Mouse (Mus musculus) adrenal gland, postnatal 4 days (tissue): ENCODE measurements at regions not wholly inside any gene's neighbourhood (a gene's known extent, or its start where the extent isn't known, plus 50 kb on each side); places are given as distances from the start of the nearest gene placed in this dataset.

Source experiments
- DNase-seq, 2 experiments: peaks; one replicate each; pipeline ENCODE4 v3.0.0; 2021 to 2022; ENCODE audit warnings: low spot score in 2 of 2, mixed read lengths in 2 of 2

DNA sequence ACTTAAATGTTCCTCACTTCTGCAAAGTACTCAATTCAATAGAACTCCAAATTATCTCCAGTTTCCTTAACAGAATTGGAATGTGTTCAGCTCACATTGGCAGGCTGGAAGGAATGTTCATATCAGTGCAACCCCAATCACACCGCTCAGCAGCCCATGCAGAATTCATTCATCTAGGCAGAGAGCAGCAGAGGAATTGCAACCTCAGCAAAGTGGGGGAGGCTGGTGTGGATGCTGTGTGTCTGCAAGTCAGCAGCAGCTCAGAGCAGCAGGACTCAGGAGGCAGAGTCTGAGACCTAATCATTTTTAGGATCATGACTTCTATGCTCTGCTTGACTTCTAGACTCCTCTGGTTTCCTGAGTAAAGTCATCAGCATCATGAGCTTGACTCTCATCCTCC, 100.7 kb upstream of the Chrna7 start:
- DNase-seq = no peak

DNA sequence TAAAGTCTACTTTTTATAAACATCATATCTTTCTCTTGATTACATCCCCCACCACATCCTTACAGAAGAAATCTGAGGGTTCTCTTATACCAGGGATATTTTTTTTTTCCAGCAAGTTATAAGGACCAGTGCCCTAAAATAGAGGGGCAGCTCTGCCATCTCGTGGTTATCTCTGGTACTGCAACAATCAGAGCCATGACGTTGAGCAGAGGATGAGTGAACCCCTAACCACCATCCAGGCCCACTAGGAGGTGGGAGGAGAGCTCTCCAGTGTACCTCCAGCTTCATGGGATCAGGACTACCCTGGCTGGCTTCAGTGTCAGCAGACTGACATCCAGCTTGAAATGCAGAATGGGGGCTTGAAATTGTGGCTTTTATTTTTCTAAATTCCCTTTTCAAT, 107.2 kb upstream of the Chrna7 start:
- DNase-seq = peak in 1 of 2 experiments; percentile 31

GRCm38 (mm10) chr7:63321171-63321570, 108.8 kb upstream of the Chrna7 start:
- DNase-seq = no peak

DNA sequence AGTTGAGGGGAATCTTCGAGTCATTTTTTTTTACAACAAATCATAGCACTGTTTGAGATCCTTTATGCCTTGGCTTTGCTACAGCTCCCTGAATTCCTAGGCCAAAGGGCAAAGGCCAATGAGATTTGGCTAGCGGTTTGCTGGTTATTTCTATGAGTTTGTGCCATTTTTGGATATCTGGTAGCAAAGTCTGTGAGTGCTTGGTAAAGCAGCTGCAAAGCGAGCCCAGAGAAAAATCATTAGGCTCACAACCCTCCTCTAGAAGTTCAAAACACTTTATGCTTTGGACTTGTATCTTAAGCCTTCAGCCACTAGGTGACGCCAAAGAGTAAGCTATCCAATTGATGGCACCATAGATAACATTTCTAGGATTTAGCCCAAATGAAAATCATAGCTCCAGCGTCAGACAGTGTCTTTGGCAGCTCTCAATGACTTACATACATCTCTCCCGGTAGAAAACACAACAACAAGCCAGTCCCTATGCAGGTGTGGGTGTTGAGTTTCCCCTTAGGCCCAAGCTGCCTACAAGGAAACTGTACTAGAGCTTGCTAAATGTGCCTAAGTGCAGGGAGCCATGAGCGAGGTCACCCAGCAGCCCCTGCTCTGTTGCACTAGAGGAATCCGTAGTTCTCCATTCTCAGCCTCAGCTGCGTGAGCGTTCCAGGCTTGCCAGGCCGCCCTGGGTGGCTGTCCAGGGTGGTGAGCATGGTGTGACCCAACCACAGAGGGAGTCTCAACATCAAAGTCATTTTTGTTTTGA, 109.8 kb upstream of the Chrna7 start:
- peak in 1 of 2 experiments; percentile 24 for DNase-seq

GRCm38 (mm10) chr7:63335146-63335545, 109.4 kb upstream of the Otud7a start:
- no peak for DNase-seq

- no peak for DNase-seq
Measured at GRCm38 (mm10) chr7:63336072-63336471, 108.5 kb upstream of the Otud7a start.

DNA sequence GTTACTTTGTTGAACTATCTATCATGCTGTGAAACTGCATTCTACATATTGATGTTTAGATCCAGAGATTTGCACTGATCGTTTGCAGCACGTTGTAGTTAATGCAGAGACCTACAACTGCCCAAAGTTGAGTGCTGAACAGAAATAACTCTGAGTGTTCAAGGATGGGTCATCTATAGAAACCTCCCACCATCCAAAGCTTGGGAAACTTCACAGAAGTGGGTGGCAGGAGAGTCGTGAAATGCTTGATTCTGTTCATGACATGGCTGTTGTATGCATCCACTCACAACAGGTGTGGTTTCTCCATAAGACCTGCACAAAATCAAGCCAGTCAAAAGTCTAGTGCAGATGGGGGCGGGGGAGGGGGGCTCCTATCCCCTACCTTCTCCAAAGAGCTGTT, 102.8 kb upstream of the Otud7a start:
- no peak for DNase-seq

DNA sequence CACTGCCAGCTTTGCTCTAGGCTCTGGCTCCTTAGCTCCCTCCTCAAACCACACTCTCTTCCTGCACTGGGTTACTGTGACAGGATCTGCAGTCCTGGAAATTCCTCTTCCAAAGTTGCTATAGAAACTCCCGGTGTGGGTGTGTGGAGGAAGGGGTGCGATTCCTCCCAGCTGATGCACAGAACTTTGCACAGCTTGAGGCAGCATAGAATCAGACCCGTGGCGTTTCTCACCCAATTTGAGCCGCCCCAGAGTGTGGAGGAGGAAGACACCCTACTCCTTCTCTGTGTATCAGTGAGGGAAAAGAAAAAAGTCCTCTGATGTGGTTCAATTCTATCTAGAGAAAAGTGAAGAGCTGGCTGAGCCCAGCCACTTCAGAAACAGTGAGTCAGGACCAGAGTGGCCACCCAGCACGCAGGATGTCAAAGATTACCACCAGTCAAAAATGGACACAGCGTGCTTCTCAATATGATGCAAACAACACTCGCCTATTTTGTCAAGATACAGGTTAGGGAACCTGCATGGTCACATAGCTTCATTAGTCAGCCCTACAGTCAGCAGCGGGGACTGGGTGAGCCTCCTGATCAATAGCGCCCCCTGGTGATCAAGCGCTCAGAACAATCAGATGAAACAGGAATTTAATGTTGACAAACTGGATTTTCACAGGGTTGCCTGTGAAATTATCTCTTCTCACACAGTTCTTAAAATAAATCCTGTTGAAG, 98.7 kb upstream of the Otud7a start:
- peak; percentile 11 to 21 for DNase-seq

DNA sequence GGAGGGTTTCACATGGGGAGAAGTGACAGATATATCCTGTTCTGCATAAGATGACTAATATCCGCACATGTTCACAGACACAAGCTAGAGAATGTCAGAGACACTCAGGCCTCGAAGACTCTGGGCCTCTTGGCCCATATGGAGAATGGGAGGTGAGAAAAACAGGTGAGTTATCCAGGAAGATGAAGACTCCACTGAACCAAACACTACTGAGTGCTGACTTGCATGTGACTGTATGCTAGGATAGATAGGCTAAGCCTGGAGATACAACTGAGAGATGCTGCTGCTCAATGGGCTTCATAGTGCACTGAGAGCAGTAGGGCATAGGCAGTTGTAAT, 98.2 kb upstream of the Otud7a start:
- DNase-seq = no peak
